Mouse (Mus musculus) gastrocnemius, adult 8-10 months (tissue): Measurements from ENCODE around the gene Ptgr2. TPM values are rescaled to one million over a fixed set of nuclear protein-coding genes. Genes with fewer than 3 reads are reported as not detected.
A peak's percentile ranks its signal among the peaks of the same experiment; 100 is the strongest.
"Not testable (repeated sequence)": the region's sequence is repeated elsewhere in the genome, so short reads cannot be mapped to it uniquely, and the experiment has no call there.

Experiments
- DNase-seq, 2 experiments: peaks; one replicate each; pipeline ENCODE4 v3.0.0; 2022; ENCODE audit warnings: low spot score in 2 of 2
- total RNA-seq, 4 experiments: library from RNA; stranded (reverse); gene quantifications; 2 replicates each; pipeline ENCODE4 v1.2.4; 2022

Gene Ptgr2
- total RNA-seq: 10 to 100 TPM; 63.8 to 69.8 (median 65.0) TPM

DNA sequence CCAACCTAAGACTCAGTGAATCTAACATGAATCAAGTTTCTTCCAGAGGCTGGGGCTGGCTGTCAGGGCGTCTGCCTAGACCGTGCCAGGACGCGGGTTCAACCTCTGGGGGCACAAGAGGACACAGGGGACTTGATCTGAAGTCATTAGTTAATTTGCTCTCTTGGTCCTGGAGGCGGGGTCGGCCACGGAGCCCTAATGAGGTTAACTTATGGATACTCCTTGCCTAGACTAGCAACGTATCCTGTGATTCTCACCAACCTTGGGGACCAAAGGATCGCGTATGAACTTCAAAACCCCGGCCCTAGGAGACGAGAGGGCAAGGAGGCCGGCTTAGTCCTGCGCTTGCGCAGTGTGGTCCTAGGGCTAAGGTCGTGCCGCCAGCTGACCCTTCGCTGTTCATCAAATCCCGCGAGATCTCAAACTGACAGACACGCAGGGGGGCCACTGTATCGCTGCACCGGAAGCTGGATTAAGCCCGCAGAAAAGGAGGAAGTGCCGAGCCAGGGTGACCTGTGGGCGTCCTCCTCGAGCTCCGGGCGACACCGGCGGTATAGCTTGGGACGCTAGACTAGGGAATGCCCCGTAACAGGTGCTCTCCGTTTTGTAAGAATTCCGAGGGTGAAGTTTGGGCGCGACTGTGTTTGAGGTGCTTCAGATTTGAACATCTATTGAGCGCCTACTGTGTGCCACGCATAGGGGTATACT, at the start of gene Ptgr2:
TSS of gene Ptgr2 (plus strand) at position 348 of the 708 bp plus-strand sequence.
- peak; percentile 89 to 94 for DNase-seq

GRCm38 (mm10) chr12:84235577-84235976, 49.5 kb upstream of the Ptgr2 start:
- DNase-seq: no peak

- DNase-seq: no peak
These were observed 48.9 kb upstream of the Ptgr2 start for GRCm38 (mm10) chr12:84235981-84236752.

DNA sequence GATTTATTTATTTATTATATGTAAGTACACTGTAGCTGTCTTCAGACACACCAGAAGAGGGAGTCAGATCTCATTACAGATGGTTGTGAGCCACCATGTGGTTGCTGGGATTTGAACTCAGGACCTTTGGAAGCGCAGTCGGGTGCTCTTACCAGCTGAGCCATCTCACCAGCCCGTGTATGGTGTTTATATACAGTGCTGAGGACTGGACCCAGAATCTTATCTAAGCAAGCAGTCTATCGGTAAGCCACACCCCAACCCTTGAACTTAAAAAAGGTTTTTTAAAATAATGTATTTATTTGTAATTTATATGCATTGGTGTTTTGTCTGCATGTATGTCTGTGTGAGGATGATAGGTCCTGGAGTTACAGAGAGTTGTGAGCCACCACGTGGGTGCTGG, 48.0 kb upstream of the Ptgr2 start:
- not testable (repeated sequence) for DNase-seq

DNA sequence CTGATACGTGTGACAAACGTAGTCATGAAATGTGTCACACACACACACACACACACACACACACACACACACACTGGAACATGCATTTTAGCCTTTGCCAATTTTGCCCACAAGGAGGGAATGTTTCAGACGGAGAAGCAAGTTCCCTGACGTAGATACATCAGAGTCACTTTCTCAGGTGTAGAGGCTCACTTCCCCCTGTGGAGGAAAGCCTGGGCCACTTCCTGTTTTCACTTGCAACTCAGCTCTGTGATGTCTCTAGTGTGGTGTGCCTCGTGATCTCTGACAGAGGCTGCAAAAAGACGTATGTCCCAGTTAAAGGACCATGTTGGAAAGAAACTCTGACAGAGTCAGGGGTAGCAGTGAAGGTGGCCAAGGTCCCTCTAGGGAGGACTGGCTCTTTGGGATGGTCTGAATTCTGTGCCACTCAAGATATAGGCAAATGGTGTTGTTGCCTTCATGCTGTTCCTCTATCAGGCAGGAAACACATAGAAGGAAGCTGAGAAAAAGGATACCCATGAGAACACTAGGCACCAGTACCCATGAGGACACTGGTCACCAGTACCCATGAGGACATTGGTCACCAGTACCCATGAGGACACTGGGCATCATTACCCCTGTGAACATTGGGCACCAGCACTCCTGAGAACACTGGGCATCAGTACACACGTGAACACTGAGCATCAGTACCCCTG, 41.8 kb upstream of the Ptgr2 start:
- no peak for DNase-seq

- no peak for DNase-seq
These were observed 39.3 kb upstream of the Ptgr2 start for GRCm38 (mm10) chr12:84245683-84246082.

GRCm38 (mm10) chr12:84249217-84249616, 35.8 kb upstream of the Ptgr2 start:
- DNase-seq: peak; percentile 55 to 66

GRCm38 (mm10) chr12:84252811-84253210, 32.2 kb upstream of the Ptgr2 start:
- DNase-seq: no peak

DNA sequence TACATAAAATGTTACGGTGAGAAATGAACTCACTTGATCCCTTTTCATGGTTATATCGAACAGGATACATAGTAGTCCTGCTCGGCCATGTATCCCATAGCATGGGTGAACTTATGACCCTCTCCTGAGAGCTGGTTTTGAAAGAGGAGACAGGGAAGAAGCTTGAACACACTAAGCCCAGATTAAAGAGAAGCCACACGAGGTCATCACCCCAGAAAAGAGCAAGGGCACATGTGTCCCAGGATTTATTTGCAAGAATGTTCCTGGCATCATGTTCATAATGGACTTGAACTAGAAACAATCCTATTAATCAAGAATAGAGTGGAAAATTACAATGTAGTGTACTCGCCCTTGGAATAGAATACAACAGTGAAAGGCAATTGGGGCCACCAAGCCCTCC, 30.1 kb upstream of the Ptgr2 start:
- DNase-seq: no peak

DNA sequence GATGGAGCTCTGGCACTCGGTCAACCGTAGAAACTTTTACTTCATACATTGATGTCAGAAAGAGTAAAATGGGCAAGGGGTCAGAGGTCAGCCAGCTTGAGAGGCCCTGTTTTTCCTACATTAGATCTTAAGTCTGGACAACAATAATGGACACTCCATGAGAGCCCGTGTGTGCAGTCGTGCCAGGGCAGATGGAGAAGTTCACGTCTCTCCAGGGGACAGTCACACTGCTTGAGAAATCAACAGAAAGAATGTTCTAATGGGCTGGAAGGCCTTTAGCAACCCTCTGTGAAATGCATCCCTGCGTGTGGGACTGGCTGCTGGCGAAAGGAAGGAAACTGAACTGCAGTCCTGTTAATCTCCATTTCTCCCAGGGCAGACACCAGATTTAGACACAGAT, 24.7 kb upstream of the Ptgr2 start:
- DNase-seq: no peak

- DNase-seq: no peak
These were observed 17.8 kb upstream of the Ptgr2 start for GRCm38 (mm10) chr12:84267264-84267663.

DNA sequence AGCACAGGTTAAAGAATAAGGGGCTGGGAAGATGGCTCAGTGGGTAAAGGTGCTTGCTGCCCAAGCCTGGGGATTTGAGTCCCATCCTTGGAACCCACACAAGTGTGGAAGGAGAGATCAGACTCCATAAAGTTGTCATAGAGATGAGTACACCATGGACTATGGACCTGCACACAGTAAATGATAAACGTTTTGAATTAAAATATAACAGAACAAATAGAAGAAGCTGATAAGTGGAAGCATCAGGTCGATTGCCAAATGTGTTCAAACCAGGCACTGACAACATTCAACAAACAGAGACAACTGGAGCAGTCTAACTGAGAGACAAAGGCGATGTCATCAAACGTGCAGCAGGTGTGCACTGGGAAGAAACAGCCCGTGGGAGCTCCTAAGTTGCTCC, 11.7 kb upstream of the Ptgr2 start:
- DNase-seq: no peak

- DNase-seq: no peak
These were observed 9.7 kb upstream of the Ptgr2 start for GRCm38 (mm10) chr12:84275288-84275687.

GRCm38 (mm10) chr12:84276288-84276687, 8.7 kb upstream of the Ptgr2 start:
- no peak for DNase-seq

DNA sequence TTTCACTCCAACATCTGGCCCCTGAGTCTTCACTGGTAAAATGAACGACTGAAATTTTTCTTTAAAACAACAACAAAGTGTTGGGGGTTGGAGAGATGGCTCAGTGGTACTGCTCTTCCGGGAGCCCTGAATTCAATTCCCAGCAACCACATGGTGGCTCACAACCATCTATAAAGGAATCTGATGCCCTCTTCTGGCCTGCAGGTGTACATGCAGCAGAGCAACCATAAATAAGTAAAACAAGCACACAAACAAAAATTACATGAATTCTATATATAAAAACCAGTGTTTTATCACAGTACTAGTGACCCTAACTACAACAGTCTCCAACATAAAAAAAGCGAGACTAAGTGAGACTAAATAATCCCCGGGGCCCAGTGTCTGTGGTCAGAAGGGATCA, 8.2 kb upstream of the Ptgr2 start:
- no peak for DNase-seq

GRCm38 (mm10) chr12:84277832-84278231, 7.2 kb upstream of the Ptgr2 start:
- no peak for DNase-seq

GRCm38 (mm10) chr12:84278901-84279300, 6.1 kb upstream of the Ptgr2 start:
- no peak for DNase-seq

DNA sequence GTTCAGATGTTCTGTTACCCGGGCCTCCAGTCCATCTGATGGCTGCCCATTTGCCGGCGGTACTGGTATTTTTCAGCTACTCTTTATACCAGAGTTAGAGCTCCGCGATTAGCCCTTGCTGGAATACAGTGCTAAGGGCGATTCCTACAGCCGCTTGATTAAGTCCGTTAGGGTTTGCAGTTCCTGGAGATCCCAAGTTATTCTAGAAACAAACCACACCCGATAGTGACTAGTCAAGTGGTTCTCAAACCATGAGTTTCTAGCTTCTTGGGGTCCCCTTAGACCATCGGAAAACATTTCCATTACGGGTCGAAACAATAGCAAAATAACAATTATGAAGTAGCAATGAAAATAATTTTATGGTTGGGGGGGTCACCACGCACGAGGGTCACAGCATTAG, 641 bp upstream of the Ptgr2 start:
- DNase-seq: no peak

DNA sequence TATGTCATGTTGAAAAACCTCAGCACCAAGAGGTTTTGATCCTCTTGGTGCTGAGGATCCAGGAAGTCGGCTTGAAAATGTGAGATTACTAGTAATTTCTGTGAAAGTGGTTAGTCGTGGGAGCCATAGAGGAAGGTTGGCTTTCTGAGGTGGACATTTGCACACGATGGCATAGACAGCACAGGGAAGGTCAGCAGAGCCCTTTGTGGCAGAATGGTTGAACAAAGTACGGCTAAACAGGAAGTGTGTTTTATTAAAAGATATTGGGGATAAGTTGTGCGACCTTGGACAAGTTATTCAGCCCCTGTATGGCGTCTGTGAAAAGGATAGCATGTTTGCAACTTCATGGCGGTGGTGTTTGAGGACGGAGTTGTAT, 549 bp downstream of the Ptgr2 start:
- no peak for DNase-seq

DNA sequence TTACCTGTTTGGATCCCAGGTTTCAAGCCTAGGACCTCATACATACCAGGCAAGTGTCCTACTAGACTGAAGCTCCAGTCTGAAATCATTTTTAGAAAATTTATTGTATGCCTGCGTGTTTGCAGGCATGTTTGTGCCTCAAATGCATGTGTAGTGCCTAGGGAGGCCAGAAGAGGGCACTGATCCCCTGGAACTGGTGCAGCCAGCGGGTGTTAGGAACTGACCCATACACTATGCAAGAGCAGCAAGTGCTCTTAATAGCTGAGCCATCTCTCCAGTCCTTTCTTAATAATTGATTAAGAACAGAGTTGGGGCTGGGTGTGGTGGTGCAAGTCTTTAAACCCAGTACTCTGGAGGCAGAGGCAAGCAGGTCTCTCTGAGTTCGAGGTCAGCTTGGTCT, 3.4 kb downstream of the Ptgr2 start:
- peak in 1 of 2 experiments; percentile 12 for DNase-seq

GRCm38 (mm10) chr12:84297851-84298250, 12.8 kb downstream of the Ptgr2 start:
- peak in 1 of 2 experiments; percentile 39 for DNase-seq

DNA sequence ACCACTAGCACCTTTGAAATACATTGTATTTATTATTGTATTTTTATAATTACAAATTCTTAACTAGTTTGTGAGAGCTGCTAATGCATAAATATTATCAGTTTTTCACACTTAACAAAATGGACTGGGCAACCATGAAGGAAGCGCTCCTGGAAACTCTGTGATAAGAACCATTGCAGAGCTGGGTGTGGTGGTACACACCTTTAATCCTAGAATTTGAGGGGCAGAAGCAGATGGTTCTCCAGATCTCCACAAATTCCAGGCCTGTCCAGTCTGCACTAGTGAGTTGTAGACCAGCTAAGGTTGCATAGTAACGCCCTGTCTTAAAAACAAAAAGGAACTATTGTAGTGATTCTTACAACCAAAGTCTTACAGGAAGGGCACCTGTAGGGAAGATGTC, 14.2 kb downstream of the Ptgr2 start:
- no peak for DNase-seq
